Mouse (Mus musculus): ENCODE results near the gene Parp4.

DNA sequence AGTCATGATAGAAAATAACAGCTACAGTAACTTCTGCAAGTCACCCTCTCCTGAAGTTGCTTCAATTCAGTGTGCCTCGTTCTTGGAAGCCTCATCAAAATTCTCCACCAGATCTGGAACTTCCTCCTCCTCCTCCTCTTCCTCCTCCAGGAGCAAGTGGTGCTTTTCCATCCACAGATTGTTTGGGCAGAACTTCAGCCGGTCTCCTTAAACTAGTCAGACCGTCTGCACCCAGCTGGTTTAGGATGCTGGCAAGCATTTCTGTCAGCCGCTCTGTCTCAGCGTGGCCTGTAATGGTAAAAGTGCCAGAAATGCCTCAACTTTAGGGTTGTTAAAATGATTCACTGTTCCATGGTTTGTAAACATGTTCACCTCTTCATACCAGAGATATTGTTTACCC lies 90.2 kb downstream of the Parp4 start:
- TF ChIP-seq CTCF (conservative IDR thresholded peaks at IDR 0.05; ENCODE audit: low read length), result no peak
- no peak for TF ChIP-seq NANOG (IDR thresholded peaks at IDR 0.05; ENCODE audit: borderline replicate concordance, low read length)
